Mouse (Mus musculus): ENCODE results near the gene Olfr1132.

GRCm38 (mm10) chr2:87637435-87637834 is at the start of gene Olfr1132:
- TF ChIP-seq CTCF (IDR thresholded peaks at IDR 0.05; ENCODE audit: low read depth, low read length) = no peak
- TF ChIP-seq TAL1 (conservative IDR thresholded peaks at IDR 0.05; ENCODE audit: low read depth, low read length) = no peak
- TF ChIP-seq GATA1 (IDR thresholded peaks at IDR 0.05; ENCODE audit: borderline replicate concordance, low read length) = no peak
- no peak for TF ChIP-seq GATA2 (IDR thresholded peaks at IDR 0.05; ENCODE audit: borderline replicate concordance, low read depth, low read length)
